Mouse (Mus musculus) erythroblast, adult 5-6 weeks (primary cell): ENCODE results near the gene St8sia4. TPM values are rescaled to one million over a fixed set of nuclear protein-coding genes. Genes with fewer than 3 reads are reported as not detected.

Source experiments
- ATAC-seq: replicated peaks from 2 replicates; pipeline ENCODE4 v1.8.0; 2016; ENCODE audit warnings: moderate number of reproducible peaks, mild to moderate bottlenecking, moderate TSS enrichment, inconsistent platforms; ENCODE audit not compliant: poor library complexity, low FRiP score, severe bottlenecking
- total RNA-seq, 2 experiments: library from RNA; stranded (forward) in 1 of 2; stranded (reverse) in 1 of 2; fragments of 150-400 nt in 1 of 2; fragments of 200-764, 138-1000 nt in 1 of 2; gene quantifications; 2 replicates each; pipeline versions ENCODE4 v1.2.3 to v1.2.4; 2015 to 2017; ENCODE audit warnings: low replicate concordance in 2 of 2

Gene St8sia4
- total RNA-seq (2015; ENCODE audit: low replicate concordance): 16.1 and 17.9 TPM in 2 replicates
- 14.2 and 17.8 TPM in 2 replicates for total RNA-seq (2017; ENCODE audit: low replicate concordance)

- peak; percentile 91 for ATAC-seq
These were observed at the start of gene St8sia4 for GRCm38 (mm10) chr1:95667435-95668252. St8sia4 (minus strand) TSS chr1:95667571.

DNA sequence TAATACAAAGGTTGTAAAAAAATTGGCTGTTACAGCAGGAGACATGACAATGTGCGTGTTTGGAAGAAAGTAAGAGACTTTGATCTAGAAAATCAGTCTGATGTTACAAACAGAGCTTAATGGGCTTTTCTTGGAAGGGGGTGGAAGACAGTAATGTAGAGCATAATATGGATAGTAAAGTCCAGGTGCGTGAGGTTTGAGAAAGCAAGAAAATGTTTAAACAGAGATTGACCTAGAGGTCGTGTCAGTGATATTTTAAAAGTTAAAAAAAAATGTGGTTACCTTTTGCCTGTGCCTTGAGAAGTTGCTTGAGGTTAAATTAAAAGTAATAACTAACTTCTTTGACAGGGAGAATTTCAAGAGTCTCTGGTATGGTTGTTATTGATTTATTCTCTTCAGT is 41.8 kb upstream of the St8sia4 start:
- no peak for ATAC-seq

DNA sequence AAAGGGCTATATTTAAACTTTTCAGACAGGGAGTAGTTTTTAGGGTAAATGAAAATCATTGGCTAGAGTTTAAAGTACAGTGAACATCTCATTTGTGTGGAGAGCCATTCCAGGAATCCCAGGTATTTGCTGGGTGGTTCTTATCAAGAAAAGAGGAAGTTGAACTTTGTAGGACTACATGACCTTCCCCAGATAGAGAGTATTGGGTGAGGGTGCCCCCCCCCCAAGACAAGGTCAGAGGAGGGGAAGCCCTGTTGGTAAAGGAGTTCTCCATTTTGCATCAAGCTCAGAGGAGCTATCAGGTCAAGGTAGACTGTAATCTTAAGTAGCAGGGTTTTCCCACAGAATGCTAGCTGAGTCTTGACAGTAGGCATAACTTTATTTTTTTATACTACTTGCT is 32.5 kb upstream of the St8sia4 start:
- ATAC-seq: no peak

DNA sequence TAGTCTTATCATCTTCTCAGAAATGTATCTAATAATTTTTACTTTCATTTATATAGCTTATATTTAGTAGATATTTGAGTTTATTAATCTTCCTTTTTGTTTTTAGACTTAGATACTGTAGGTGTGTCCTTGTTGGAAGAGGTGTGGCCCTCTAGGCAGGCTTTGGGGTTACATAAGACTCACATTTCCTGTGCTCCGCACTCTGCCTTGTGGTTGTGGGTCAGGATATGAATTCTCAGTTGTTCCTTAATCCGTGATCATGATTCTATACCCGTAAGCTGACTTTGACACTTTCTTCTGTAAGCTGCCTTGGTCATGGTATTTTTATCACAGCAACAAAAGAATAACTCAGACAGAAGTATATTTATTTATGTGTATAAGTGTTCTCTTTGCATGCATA is 6.7 kb upstream of the St8sia4 start:
- no peak for ATAC-seq

DNA sequence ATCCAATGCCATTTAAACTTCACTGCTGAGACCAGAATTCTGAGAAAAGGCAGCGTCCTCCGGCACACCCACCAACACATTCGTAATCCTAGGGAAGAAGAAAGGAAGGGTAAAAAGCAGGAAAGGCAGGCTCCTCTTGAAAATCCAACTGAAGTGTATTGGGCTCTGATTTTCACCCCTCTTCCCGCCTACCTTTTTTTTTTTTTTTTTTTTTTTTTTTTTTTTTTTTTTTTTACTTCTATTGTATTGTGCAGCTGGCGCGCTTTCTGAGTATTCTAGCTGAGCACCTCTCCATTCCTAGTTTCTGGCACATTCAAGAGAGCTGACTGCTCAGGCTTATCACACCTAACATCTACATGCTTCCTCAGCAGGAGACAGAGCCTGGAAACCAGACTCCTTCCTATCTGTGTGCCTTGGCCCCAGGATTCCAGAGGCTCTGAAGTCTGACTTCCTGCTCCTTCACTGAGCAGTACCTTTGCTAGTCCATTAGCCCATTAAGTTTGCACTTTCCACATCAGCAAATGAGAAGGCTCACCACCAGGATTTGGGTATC is 958 bp upstream of the St8sia4 start:
- no peak for ATAC-seq

- 0 out of 2 replicates have a peak, but pooled peaks have one; percentile 15 for ATAC-seq
These were observed 640 bp downstream of the St8sia4 start for GRCm38 (mm10) chr1:95666541-95667320.

DNA sequence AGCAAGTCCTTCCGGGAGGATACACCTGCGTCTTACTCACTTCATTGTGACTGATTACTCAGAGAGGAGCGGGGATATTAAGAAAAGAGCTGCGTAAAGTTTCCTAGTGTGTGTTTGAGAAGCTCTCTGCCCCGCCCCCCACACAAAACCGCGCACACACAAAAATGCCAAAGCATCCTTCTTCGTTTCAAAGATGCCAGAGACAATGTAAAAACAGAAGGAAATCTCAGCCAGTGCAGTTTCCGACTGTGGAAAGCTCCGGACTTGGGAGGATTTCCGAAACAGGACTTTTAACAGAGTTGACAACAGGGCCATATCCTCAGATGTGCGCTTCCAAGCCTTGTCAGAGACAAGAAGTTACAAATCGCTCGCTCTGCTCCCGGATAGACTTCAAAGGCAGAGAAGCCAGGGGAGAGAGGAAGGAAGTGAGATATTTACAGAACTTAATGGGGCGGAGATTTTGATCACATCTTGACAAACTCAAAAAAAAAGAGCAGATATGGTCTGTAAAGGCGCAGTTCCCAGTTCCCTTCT is 1.4 kb downstream of the St8sia4 start:
- no peak for ATAC-seq

DNA sequence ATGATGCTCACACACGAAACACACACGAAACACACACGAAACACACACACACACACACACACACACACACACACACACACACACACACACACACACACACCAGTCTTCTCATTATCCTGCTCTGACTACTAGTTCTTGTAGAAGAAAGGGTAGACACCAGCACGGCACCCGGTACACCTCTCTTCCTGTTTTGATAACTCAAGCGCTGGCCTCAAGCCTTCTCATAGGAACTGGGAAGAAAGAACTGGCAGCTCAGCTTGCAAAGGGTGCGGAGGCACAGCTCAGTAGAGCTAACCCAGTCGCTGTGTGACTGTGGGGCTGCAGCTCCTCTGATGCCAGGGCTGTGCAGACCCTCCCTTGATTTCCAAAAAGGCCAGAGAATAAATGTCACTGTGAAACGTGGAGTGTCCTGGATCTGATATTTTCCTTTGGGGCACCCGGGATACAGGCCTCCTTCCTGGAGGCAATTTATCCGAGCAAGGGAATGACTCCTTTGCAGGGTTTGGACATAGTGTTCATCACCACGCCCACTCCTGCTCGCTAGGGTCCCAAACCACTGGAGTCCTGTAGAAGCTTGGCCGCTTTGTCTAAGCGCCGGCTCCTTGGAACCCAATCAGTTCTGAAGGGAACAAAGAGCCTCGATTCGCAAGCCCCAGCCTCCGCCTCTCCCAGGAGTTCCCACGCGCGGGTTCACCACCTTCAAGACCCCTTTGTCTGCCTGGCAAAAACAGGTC is 2.2 kb downstream of the St8sia4 start:
- ATAC-seq: no peak

GRCm38 (mm10) chr1:95664321-95664825 is 3.0 kb downstream of the St8sia4 start:
- no peak for ATAC-seq

GRCm38 (mm10) chr1:95657051-95657668 is 10.2 kb downstream of the St8sia4 start:
- ATAC-seq: no peak

- ATAC-seq: no peak
These were observed 11.8 kb downstream of the St8sia4 start for GRCm38 (mm10) chr1:95655564-95655963.

GRCm38 (mm10) chr1:95653445-95653844 is 13.9 kb downstream of the St8sia4 start:
- ATAC-seq: no peak

DNA sequence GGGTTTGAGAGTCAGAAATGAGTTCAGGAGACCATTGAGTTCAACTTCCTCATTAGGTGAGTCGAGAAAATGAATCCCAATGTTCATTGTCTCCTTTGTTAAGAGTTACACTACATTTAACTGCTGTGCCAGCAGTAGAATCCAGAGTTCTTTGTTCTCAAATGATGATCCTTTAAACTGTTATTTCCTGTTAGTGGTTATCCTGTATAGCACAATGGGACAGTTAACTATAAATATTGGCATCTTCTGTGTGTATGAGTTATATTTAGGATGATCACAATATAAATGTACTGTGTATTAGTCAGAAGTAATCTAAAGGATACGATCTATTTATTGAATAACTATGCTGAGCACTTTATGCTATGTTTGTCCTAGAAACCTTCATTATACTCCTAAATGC is 23.1 kb downstream of the St8sia4 start:
- no peak for ATAC-seq

DNA sequence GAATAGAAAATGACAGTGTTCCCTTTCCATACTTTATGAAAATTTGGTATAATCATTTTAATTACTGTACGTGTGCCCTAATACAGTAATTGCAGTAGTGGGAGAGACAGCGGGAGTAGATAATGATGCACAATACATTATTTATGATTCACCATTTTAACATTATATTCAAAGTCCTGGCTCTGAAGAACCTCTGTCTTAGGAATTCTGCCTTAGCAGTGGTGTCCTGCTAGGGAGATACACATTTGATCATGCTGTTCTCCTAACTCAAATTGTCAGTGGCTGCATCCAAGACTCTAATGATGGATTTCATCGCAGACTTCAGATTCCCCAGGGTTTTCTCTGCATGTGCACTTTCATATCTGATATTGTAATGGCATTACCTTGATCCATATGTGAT is 28.4 kb downstream of the St8sia4 start:
- no peak for ATAC-seq

DNA sequence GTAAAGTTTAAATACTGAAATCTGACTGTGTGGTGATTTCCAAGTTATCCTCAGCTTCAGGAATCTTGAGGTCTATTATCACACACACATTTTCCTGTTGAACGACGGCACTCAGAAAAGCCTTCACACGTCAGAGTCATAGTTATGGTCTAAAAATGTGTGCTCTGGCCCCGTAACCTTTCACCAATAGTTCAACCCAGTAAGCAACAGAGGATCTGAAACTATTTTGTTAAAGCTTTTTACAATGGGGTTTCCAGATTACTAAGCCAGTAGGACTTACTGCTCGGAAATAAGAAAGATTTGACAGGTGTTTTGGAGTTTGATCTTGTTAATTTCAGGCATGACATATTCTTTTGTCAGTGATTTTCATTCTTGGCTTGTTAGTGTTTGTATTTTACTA is 43.0 kb downstream of the St8sia4 start:
- ATAC-seq: no peak

DNA sequence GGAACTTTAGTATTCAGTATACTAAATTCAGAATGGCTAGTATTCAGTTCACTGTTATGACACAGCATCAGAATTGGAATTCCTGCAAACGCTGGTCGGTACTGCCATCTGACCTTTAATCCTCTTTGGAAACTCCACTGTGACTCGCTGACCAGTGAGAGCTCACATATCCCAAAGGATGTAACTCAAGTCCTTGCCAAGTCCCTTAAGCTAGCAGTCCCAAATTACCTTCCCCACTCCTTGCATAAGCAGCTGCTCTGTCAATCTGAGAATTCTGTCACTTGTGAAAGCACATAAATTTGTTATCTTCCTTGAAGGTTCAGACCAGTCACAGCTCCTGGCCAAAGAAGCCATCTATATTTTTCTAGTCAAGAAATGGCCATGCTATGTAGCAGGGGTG is 48.7 kb downstream of the St8sia4 start:
- no peak for ATAC-seq

GRCm38 (mm10) chr1:95618125-95618524 is 49.2 kb downstream of the St8sia4 start:
- no peak for ATAC-seq

GRCm38 (mm10) chr1:95610017-95610416 is 57.4 kb downstream of the St8sia4 start:
- ATAC-seq: no peak

DNA sequence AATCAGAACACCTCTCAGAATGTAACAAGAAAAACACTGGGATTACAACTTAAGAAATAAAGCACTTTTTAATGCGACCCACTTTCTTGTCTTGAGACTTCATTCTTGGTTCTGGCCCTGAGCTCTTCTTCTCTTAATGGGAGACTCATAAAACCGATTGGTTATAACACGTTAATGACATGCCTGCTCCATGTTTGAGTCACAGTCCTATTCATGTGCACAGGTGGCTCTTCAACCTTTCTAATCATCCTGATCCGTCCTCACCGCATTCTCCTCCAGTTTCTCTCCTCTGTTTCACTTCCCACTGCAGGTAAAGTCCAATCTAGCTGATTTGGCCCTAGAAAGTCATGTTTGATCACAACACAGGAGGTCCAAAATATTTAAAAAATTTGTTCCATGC is 58.3 kb downstream of the St8sia4 start:
- no peak for ATAC-seq
